Mouse (Mus musculus) liver, adult 2 months (tissue): ENCODE results near the gene Fn1. TPM values are rescaled to one million over a fixed set of nuclear protein-coding genes. Genes with fewer than 3 reads are reported as not detected.

Experiments
- DNase-seq: peaks from one replicate; pipeline ENCODE4 v3.0.0-alpha.2; 2011; ENCODE audit warnings: low read depth, low spot score; ENCODE audit errors: extremely low read depth
- H3K27ac ChIP-seq: fragments of 200-500 bp; replicated peaks from 2 replicates; pipeline ENCODE4 v1.5.1; 2012; ENCODE audit warnings: low read depth, mild to moderate bottlenecking, control low read depth, inconsistent platforms, low read length; ENCODE audit not compliant: insufficient read depth
- H3K27me3 ChIP-seq: fragments of 200-500 bp; 2 replicates; pipeline ENCODE4 v1.6.1; 2012; ENCODE audit warnings: mild to moderate bottlenecking, moderate library complexity, low read length, inconsistent platforms; ENCODE audit not compliant: control insufficient read depth, insufficient read depth
- H3K36me3 ChIP-seq: fragments of 200-500 bp; 2 replicates; pipeline ENCODE4 v1.6.1; 2012; ENCODE audit warnings: low read length, inconsistent platforms; ENCODE audit not compliant: control insufficient read depth, insufficient read depth
- H3K4me1 ChIP-seq: fragments of 200-500 bp; 2 replicates; pipeline ENCODE4 v1.6.1; 2011; ENCODE audit warnings: low read length; ENCODE audit not compliant: control insufficient read depth, insufficient read depth
- H3K4me3 ChIP-seq: fragments of 200-500 bp; 2 replicates; pipeline ENCODE4 v1.5.1; 2011; ENCODE audit warnings: low read depth, mild to moderate bottlenecking, control low read depth, low read length, moderate library complexity; ENCODE audit not compliant: insufficient read depth
- H3K79me2 ChIP-seq: fragments of 200-500 bp; 2 replicates; pipeline ENCODE4 v1.6.1; 2012; ENCODE audit warnings: inconsistent platforms, mild to moderate bottlenecking, low read length, moderate library complexity; ENCODE audit not compliant: control insufficient read depth, insufficient read depth
- H3K9ac ChIP-seq: fragments of 200-500 bp; 2 replicates; pipeline ENCODE4 v1.6.1; 2012; ENCODE audit warnings: low read depth, mild to moderate bottlenecking, control low read depth, inconsistent platforms, low read length
- CTCF ChIP-seq: fragments of 200-500 bp; IDR thresholded peaks from 2 replicates; pipeline ENCODE4 v1.5.1; 2011; ENCODE audit warnings: low read depth, low read length, control low read depth
- POLR2A ChIP-seq: fragments of 200-500 bp; IDR thresholded peaks from 2 replicates; pipeline ENCODE4 v1.6.1; 2011; ENCODE audit warnings: low read length, control low read depth; ENCODE audit not compliant: insufficient read depth; ENCODE audit errors: extremely low read depth
- WGBS: fragments of 180-500 bp; shearing (Covaris S2); methylation state at CpG from one replicate; pipeline ENCODE4 v1.1.7; 2018; 5-methylcytosine and 5-hydroxymethylcytosine counted together
- polyA plus RNA-seq: library from polyadenylated mRNA; depleted of rRNA; stranded (reverse); fragments of >200 nt; gene quantifications from 2 replicates; pipeline ENCODE4 v1.2.3, GENCODE M21; 2012
- total RNA-seq: library from RNA; depleted of rRNA; stranded (reverse); fragments of >200 nt; gene quantifications from 2 replicates; pipeline ENCODE4 v1.2.3, GENCODE M21; 2014

Fn1 gene
- total and polyA plus RNA-seq, 2 experiments, result 530 to 698 TPM

DNA sequence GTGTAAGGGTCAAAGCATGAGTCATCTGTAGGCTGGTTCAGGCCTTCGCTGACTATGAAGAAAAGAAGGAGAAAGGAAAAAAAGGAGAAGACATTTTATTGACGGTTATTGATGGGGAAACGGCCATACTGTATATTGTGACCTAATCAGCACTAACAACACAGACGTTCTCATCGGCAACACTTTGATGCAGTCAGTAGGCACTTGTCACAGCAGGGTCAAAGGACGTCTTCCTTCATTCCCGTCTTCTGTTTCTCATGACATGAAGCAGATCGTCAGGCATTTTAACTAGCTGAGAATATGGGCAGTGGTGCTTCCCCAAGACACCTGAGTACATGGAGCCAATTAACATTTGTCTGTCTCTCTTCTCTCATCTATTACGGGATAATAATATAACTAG lies 59.8 kb downstream of the Fn1 start:
- no peak for DNase-seq
- peaks cover 87% of the 10 kb centered on the region for H3K36me3 ChIP-seq

DNA sequence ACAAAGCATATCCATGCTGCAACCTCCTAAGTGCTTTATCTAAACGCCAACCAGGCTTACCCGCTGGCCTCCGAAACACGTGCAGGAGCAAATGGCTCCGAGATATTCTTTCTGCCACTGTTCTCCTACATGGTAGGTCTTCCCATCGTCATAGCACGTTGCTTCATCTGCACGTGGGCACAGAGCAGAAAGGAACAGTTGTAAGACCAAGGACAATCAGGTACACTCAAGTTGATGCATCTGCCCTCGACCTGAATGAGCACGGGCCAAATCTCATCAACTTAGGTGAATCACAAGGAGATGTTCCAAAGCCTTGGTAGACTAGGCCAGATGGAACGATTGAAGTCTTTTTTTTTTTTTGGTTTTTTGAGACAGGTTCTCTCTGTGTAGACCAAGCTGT lies 63.0 kb downstream of the Fn1 start:
- WGBS, result 89% methylated on average over 11 of the region's 11 CpGs
- Histone ChIP-seq H3K4me3 (no peak overlapping the region), H3K79me2 (no peaks in the 10 kb centered on the region), H3K27ac (no peak overlapping the region), H3K27me3 (no peaks in the 10 kb centered on the region), H3K36me3 (peaks cover 88% of the 10 kb centered on the region), H3K9ac (no peak overlapping the region), H3K4me1 (no peaks in the 10 kb centered on the region)
- no peak for DNase-seq
- no peak for TF ChIP-seq CTCF
- no peak for TF ChIP-seq POLR2A

More for the DNA sequence above, 59.8 kb downstream of the Fn1 start:
- no peak overlapping the region for H3K4me3 ChIP-seq
- H3K79me2 ChIP-seq, result no peaks in the 10 kb centered on the region
- no peak overlapping the region for H3K9ac ChIP-seq
- no peaks in the 10 kb centered on the region for H3K27me3 ChIP-seq
- H3K4me1 ChIP-seq, result no peaks in the 10 kb centered on the region
- TF ChIP-seq CTCF (no peak), POLR2A (no peak)
- WGBS, result 86% methylated on average over 9 of the region's 9 CpGs
- no peak overlapping the region for H3K27ac ChIP-seq

GRCm38 (mm10) chr1:71586658-71587057 lies 66.3 kb downstream of the Fn1 start:
- H3K4me3 ChIP-seq, result no peak overlapping the region
- WGBS, result 45% methylated on average over 7 of the region's 7 CpGs
- H3K27ac ChIP-seq, result no peak overlapping the region

DNA sequence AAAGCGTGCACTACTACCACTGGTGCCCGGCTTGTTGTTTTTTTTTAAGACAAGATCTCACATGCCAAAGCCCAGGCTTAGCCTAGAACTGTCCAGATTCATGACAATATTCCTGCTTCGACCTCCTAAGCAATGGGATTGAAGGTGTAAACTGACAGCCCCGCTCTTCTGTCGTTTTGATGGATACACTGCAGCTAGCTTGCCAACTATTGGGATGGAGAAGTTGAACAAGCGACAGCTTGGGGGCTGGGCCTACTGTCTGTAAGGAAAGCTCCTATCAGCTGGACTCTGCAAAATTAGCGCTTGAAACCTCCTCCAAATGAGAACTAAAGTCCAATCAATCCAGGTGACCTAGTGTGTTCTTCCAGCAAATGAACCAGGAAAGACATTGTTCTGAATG lies 69.1 kb downstream of the Fn1 start:
- Histone ChIP-seq H3K4me3 (no peak overlapping the region), H3K27ac (no peak overlapping the region), H3K36me3 (peaks cover 40% of the 10 kb centered on the region), H3K4me1 (0 out of 2 replicates have a peak, but pooled peaks cover 2% of the 10 kb centered on the region), H3K27me3 (no peaks in the 10 kb centered on the region), H3K79me2 (no peaks in the 10 kb centered on the region), H3K9ac (no peak overlapping the region)
- WGBS, result 52% methylated on average over 7 of the region's 7 CpGs
- peak; percentile 56 for DNase-seq
- no peak for TF ChIP-seq POLR2A
- no peak for TF ChIP-seq CTCF

More at GRCm38 (mm10) chr1:71586658-71587057, 66.3 kb downstream of the Fn1 start:
- Histone ChIP-seq H3K27me3 (no peaks in the 10 kb centered on the region), H3K4me1 (no peaks in the 10 kb centered on the region), H3K79me2 (no peaks in the 10 kb centered on the region), H3K36me3 (peaks cover 66% of the 10 kb centered on the region), H3K9ac (no peak overlapping the region)
- no peak for DNase-seq
- TF ChIP-seq POLR2A (no peak), CTCF (no peak)

GRCm38 (mm10) chr1:71583302-71583701 lies 69.7 kb downstream of the Fn1 start:
- no peaks in the 10 kb centered on the region for H3K27me3 ChIP-seq
- 0 out of 2 replicates have a peak, but pooled peaks cover 2% of the 10 kb centered on the region for H3K4me1 ChIP-seq
- H3K9ac ChIP-seq, result no peak overlapping the region
- no peak overlapping the region for H3K27ac ChIP-seq
- no peaks in the 10 kb centered on the region for H3K79me2 ChIP-seq
- WGBS, result 78% methylated on average over 8 of the region's 8 CpGs
- H3K36me3 ChIP-seq, result peaks cover 34% of the 10 kb centered on the region
- TF ChIP-seq POLR2A (no peak), CTCF (no peak)
- no peak for DNase-seq
- H3K4me3 ChIP-seq, result no peak overlapping the region

- H3K79me2 ChIP-seq, result no peaks in the 10 kb centered on the region
- no peak for TF ChIP-seq CTCF
- no peak for TF ChIP-seq POLR2A
- peaks cover 19% of the 10 kb centered on the region for H3K36me3 ChIP-seq
- no peak overlapping the region for H3K9ac ChIP-seq
- 0 out of 2 replicates have a peak, but pooled peaks cover 2% of the 10 kb centered on the region for H3K4me1 ChIP-seq
- no peak for DNase-seq
- H3K27ac ChIP-seq, result no peak overlapping the region
- 95% methylated on average over 12 of the region's 12 CpGs for WGBS
- H3K27me3 ChIP-seq, result no peaks in the 10 kb centered on the region
- H3K4me3 ChIP-seq, result no peak overlapping the region
Measured at GRCm38 (mm10) chr1:71580408-71580807, 72.6 kb downstream of the Fn1 start.
